Mouse (Mus musculus): Measurements from ENCODE around the gene Sap30bp.

The Sap30bp gene

DNA sequence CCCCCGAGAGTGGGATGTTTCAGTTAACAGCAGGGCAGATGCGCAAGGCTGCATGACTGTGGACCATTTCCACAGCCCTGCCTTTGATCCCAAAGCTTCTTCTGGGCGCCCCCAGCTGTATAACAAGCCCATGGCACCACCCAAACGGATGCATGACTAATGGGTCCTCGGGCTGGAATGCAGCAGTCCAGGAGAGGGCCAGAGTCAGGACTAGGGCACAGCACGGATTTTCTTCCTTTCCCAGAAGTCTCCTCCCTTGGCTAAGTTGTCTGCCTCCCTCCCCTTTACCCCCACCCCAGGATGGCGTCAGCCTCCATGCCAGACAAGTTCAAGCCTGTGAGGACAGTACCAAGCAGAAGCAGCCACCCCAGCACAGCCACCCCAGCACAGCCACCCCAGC, 24.9 kb downstream of the Sap30bp start:
- no peak for DNase-seq (ENCODE audit: low spot score)

DNA sequence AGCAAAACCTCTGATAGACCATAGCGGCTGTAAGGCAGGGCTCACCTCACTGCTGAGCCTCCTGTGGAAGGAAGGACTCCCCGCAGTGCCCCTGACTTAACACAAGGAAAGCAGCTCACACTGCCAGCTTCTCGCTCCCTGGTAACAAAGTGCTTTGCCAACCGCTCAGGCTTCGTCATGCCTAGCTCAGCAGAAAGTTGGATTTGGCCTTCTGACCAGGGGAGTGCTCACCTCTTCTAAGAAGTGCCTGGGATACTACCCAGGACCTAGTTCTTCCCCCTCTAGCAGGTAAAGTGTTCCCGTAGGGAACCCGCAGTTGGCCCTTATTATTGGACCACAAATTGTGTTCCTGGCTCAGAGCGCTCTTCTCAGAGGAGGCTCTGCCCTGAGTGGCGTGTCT, 25.9 kb downstream of the Sap30bp start:
- no peak for DNase-seq (ENCODE audit: low spot score)

DNA sequence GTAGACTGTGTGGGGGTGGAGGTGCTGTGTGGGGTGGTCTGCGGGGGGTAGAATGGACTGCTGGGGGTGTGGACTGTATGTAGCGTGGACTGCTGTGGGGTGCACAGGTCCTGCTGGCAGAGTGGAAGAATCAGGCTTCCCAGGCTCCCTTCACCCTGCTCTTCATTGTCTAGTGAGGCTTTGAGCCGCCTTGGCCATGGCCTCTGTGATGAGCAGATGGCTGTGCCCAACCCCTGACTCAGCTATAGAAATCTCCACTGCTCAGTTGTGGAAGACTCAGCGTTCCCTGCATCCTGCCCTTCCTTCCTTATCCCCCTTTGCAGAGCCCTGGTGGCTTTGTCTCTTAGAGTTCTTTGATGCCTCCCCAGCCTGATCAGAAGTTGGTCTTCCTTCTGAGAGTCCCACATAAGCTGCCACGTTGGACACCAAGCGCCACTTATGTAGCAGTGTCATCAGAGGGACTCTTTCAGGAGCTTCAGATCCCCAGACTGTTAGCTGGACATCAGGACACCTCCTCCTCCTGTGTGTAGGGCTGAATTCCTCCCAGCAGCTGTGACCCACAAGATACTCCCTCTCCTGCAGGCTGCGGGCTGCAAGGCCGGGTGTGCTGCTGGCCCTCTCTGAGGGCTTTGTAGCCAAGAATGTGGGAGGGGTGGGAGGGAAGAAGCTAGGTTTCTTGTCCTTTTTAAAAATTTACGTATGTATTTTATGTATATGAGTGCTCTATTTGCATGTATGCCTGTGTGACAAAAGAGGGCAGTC, 29.8 kb downstream of the Sap30bp start:
- DNase-seq (ENCODE audit: low spot score), result no peak

DNA sequence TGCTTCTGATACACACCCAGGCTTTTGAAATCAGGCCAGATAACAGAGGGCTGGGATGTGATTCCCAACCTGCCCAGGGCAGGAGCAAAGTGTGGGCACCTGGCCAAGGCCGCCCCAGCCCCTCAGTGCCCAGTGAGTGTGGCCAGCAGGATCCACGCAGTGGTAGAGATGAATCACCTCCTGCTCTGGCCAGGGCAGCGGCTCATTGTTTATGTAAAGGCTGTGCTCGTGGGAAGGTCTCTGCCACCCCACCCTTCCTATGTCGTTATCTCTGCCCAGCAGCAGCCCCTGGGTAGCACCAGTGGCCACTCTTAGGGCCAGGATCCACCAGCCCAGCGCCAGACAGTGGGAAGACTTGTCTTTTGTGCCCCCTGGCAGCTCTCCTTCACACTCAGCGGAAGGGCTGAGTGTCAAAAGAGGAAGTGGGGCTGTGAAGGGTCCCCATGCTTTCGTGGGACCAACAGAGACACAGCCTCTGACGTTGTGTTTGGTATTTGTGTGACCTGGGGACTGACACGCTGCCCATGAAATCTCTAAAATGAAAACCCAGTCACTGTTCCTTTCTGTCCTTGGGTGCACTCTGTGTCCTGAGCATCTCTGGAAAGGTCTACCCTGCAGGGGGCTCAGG, 32.0 kb downstream of the Sap30bp start:
- no peak for DNase-seq (ENCODE audit: low spot score)

DNA sequence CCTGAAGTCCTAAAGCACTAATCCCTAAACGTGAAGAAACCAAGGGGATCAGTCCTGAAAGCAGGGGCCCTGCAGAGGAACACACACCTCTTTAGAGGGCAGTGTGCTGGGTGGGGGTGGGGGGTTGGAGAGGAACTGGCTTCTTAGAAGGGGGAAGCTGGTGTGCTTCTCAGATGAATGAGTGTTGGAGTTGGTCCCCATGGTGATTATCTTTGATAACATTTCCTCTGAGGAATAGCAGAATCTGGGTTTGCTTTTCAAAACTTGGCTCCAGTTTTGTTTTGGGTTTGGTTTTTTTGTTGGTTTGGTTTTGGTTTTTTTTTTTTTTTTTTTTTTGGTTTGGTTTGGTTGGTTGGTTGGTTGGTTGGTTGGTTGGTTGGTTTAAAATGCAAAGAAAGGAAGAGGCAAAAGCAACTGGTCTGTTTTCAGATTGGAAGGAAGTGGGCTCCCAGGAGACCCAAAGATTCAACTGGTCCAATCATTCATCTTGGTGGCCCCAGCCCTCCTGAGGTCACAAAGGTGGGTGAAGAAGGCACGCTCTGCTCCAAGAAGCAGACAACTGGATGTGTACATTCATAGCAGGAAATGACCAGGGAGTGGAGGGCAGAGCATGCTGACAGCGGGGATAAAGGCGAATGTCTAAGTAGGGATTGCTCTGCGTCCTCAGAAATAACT, 35.8 kb downstream of the Sap30bp start:
- DNase-seq (ENCODE audit: low spot score), result no peak

DNA sequence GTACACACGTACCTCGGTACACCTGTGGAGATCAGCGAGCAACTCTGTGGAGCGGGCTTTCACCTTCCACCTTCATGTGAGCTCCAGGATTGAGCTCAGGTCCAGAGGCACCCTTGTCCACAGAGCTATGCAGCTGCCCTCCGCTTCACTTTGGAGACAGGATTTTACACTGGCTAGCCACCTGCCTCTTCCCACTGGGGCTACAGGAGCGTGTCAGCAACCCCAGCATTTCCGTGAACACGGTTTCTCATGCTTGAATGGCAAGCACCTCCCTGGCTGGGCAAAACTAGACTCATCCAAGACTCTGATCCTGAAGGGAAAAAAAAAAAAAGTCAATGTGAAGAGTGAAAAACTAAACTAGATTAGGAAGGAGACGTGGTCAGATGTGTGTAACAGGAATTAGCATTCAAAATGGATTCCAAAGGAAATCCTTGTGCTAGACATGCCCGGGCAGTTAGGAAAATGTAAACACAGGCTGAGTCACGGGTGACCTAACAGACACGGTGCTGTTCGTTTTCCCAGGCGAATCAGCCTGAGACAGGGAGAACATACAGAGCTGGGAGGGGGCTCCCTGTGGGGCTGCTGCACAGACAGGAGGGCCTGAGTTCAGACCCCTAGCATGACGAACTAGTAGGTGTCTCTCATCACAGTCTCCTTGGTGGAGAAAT, 37.1 kb downstream of the Sap30bp start:
- no peak for DNase-seq (ENCODE audit: low spot score)

DNA sequence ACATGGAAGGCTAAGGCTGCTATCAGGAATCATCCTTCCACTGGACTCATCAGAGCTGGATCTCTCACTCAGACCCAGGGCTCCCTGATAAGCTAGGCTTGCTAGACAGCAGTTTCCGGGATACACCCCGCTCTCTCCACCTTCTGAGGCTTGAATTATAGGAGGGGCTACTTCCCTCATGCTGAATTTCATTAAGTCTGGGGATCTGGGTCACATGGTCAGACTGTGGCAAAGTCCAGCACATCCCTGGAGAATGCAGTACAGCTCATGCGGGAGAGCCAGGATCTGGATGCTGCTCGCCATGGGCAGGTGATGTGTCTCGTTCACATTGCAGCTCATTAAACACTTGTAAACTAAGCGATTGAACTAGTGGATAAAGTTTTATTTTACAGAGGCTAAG, 37.9 kb downstream of the Sap30bp start:
- DNase-seq (ENCODE audit: low spot score), result no peak

DNA sequence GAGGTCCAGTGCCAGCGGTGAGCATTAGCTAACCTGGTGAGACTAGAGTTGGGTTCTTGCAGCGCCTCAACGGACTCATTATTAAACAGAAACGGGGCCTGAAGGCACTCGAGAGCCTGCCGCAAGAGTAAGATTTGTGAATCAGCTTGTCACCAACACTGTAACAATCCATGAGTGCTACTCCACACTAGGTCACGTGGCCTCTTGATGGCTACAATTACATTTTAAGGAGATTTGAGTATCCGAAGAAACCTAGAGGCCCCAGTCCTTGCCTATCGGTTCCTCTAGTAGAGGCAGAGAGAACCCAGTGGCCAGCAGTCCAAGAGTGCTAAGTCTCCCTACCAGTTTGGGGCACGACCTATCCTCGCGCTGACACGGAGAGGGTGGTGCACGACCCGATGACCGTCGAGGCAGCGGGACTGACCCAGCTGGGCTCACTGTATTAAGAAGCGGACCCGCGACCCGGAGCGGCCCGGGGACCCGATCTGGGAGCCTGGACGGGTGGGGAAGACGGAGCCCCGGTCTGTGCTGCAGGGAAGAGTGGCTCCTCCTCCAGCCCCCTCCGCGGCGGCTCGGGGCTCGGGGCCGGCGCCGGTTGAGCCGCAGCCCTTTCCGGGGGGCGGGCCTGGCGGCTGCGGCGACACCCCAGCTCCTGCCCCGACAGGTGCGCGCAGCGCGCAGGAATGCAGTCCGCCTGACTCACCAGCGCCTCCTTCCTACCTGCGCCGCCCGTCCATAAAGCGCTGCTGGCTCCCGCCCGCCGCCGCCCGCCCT, 41.4 kb downstream of the Sap30bp start, which contains the start of gene Itgb4:
Gene Itgb4 (plus strand): TSS at position 401 of the 774 bp plus-strand sequence.
- no peak for DNase-seq (ENCODE audit: low spot score)

DNA sequence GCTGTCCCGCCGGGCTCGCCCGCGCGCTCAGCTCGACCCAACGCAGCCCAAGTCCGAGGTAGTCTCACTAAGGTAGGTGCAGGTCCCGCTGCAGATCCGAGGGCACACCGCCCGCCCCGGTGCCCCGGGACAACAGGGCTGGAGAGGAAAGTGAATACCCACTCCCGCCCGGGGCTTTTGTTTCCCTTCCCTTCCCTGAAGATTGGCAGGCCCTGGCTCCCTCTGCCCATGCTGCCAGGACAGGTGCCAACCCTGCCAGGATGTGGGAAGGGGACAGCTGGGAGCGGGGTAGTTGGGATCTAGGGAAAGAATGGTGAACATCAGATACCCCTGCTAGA, 42.0 kb downstream of the Sap30bp start:
- no peak for DNase-seq (ENCODE audit: low spot score)

DNA sequence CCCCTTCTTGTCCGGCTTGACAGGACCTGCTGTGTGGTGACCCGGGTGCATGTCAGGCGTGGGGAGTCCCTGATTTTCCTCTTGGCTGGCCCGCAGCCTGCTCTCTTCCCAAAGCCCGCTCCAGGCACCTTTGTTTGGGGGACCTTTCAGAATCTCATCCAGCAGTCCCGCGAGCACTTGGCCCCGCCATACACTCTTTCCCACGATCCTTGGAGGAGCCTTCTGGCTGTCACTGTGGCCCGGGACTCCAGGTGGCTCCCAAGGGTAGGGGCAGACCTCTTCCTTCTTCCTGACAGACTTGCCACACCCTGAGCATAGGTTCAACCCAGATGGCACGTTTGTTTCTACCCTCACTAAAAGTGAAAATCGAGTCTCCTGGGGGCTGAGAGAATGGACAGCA, 42.5 kb downstream of the Sap30bp start:
- no peak for DNase-seq (ENCODE audit: low spot score)

DNA sequence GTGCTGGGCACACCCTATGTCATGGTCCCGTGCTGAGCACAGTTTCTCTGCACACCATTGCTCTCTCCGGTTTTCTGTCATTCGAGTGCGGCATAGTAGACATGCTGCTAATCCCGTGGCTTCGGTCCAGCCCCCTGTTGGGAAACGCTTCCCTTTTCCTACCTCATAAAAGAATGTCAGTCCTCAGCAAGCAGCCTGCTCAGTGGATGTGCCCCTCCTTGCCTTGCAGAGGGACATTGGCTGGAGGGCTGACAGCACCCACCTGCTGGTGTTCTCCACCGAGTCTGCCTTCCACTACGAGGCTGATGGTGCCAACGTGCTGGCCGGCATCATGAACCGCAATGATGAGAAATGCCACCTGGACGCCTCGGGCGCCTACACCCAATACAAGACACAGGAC, 49.4 kb downstream of the Sap30bp start:
- DNase-seq (ENCODE audit: low spot score), result no peak

DNA sequence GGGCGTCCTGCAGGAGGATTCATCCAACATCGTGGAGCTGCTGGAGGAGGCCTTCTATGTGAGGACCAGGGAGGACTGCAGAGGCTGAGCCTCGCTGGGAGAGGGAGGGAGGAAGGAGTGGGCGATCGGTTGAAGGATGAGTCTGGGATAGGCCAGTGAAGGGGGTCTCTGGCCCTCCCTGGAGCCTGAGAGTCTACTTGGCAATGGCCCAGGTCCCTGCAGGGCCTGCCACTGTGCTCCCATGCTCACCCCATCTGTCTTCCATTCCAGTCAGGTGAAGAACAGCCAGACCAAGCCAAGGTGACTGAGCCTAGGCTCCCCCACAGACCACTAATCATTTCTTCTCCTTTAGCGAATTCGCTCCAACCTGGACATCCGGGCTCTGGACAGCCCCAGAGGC, 50.2 kb downstream of the Sap30bp start:
- DNase-seq (ENCODE audit: low spot score), result no peak

DNA sequence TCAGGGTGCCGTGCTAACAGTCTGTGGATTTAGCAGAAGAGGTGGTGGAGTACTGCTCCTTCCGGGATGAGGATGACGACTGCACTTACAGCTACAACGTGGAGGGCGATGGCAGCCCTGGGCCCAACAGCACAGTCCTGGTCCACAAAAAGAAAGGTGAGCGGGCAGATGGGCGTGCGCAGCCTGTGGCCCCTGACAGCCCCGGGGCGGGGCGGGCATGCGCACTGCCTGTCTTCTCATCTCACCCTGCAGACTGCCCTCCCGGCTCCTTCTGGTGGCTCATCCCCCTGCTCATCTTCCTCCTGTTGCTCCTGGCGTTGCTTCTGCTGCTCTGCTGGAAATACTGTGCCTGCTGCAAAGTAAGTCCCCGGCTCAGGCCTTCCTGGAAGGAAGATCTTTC, 56.6 kb downstream of the Sap30bp start:
- no peak for DNase-seq (ENCODE audit: low spot score)

DNA sequence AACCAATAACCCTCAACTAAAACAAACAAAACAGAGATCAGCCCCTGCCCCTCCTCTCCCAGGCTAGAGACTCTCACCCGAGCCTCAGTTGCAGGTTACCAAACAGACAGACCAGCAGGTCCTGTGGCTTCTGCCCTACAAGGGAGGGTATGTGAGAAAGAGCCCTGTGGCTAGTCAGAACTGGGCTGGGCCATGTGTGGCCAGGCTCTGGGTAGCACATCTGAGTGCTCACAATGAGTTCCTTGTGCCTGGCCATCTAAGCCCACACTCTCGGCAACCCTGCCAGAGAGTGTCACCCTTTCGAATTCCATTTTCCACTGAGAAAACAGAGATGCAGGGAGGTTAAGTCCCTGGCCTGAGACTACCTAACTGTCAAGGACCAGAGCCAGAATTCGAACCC, 59.0 kb downstream of the Sap30bp start:
- no peak for DNase-seq (ENCODE audit: low spot score)

DNA sequence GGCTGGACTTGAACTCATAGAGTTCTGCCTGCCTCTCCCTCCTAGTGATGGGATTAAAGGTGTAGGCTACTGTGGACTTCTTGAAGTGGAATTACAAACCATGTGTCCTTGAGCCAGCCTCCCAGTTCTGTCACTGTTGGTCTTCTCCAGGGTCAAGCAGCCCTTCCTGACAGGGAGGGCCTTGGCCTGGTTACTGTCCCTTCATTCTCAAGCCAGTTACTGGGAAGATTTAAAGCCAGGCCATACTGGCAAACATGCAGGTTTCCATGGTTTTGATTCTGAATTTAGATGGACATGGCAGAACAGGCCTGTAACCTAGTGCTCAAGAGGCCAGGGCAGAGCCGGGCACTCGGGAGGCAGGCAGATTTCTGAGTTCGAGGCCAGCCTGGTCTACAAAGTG, 62.2 kb downstream of the Sap30bp start:
- no peak for DNase-seq (ENCODE audit: low spot score)

DNA sequence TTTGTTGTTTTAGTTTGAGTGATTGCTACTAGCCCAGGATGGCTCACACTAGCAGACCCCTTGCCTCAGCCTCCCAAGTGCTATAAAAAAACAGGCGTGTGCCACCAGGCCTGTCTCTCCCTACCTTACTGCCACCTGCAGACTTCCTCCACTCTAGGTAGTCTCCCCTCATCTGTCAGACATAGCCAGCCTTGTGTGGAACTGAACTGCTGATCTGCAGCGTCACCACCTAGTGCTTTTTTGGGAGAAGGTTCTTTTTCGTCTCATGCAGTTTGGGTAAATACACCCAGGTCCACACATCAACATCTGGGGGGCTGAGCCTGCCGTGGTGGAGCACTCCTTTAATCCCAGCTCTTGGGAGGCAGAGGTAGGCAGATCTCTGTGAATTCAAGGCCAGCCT, 64.0 kb downstream of the Sap30bp start:
- no peak for DNase-seq (ENCODE audit: low spot score)

DNA sequence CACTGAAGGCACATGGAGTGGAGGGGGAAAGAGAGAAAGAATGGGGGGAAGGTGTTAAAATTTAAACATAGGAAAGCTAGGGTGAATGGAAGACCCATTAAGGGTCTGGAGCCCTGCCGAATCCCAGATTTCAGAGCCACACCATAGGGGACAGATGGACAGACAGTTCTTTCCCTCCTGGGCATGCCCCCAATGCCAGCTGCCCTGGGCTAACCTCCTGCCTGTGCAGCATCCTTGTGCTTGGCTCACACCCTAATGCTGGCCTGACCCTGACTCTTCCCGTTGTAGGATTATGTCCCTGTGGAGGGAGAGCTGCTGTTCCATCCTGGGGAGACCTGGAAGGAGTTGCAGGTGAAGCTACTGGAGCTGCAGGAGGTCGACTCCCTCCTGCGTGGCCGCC, 64.6 kb downstream of the Sap30bp start:
- DNase-seq (ENCODE audit: low spot score), result no peak

DNA sequence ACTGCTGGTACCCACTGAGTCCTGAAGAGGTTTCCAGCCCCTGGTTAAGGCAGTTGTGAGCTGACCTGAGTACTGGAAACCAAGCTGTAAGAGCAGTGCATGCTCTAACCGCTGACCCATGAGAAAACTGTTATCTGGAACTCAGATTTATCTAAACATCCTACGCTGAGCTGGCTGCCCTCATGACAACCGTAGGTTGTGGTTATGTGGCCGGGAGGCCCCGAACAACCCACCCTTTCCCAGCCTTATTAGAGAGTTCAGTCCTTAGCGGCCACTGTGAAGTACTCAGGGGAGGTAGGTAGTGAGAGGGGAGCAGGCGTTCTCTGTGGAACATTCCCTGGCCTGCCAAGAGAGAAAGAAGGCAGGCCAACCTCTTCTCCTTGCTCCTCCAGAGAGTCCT, 65.9 kb downstream of the Sap30bp start:
- DNase-seq (ENCODE audit: low spot score), result no peak

DNA sequence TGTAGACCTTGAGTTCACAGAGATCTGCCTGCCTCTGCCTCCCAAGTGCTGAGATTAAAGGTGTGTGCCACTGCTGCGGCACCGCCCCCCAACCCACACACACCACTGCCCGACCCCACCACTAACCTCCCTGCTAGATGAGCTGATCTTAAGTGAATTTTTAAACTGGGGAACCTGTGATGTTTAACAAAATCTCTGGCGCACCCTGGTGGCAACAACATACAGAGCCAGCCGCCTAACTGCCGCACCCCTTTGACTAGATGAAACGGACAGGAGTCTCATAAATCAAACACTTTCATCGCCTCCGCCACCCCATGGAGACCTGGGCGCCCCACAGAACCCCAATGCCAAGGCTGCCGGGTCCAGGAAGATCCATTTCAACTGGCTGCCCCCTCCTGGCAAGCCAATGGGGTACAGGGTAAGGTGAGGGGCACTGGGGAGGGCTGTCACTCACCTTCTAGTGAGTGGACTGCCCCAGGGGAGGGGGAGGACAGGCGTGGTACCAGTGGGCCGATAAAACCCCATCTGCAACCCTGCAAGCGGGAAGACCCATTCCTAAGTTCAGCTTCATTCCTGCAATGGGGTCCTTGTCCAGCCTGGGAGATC, 66.6 kb downstream of the Sap30bp start:
- DNase-seq (ENCODE audit: low spot score), result peak; percentile 71

DNA sequence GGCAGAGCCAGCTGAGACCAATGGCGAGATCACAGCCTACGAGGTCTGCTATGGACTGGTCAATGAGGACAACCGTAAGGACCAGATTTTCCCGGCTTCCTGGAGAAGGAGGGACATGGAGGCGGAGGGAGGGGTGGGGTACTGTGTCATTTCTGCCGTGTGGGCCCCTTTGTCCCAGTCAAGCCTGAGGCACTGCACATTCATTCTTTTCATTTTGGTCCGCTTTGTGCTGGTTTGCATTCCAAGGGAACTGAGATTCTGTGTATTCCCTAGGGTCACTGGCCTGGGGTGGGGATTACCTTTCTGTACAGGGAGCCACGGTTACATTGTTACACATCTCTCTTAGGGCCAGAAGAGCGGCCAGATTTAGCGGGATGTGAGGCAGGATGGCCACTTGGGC, 67.5 kb downstream of the Sap30bp start:
- no peak for DNase-seq (ENCODE audit: low spot score)

DNA sequence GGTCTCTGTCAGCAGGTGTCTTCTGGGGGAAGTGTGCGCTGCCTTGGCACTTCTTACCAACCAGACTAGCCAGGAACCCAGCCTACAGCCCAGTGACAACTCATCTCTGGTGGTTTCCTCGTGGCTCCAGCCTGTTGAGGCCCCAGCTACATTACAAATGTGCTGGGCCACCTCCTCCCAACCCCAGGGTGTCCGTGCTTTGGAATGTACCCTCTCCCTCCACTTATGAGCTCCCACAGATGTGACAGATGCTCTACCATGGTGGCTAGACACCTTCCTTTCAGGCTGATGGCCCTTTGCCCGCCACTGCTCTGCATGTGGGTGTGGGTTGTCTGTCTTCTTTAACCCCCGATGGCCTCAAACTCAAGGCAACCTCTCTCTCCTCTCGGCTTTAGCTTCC, 68.6 kb downstream of the Sap30bp start:
- DNase-seq (ENCODE audit: low spot score), result no peak

DNA sequence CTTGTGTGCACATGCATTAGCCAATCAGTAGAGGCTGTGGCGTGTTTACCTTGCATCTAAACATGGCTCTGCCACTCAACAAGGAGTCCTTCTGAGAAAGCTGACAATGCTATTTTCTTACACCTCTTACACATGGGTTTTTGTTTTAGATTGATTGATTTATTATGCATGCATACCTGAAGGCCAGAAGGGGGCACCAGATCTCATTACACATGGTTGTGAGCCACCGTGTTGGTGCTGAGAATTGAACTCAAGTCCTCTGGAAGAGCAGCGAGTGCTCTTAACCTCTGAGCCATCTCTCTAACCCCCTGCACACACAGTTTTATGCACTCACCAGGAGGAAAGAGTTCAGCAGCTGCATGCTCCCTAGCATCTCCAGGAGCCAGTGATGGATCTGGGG, 69.8 kb downstream of the Sap30bp start:
- no peak for DNase-seq (ENCODE audit: low spot score)
